Mouse (Mus musculus) lung, adult 18-20 months (tissue): Measurements from ENCODE around the gene Cdca8.
A peak's percentile ranks its signal among the peaks of the same experiment; 100 is the strongest.

Experiments used
- DNase-seq, 2 experiments: peaks; one replicate each; pipeline ENCODE4 v3.0.0; 2022; ENCODE audit warnings: mixed read lengths in 2 of 2

The Cdca8 gene

GRCm38 (mm10) chr4:124951036-124951433 lies 11.9 kb upstream of the Cdca8 start:
- DNase-seq, result peak in 1 of 2 experiments; percentile 24

GRCm38 (mm10) chr4:124950181-124951035 lies 11.3 kb upstream of the Cdca8 start:
- peak in 1 of 2 experiments; percentile 18 for DNase-seq

GRCm38 (mm10) chr4:124949488-124949887 lies 10.4 kb upstream of the Cdca8 start:
- DNase-seq, result no peak

GRCm38 (mm10) chr4:124944961-124945360 lies 5.8 kb upstream of the Cdca8 start:
- DNase-seq, result no peak

GRCm38 (mm10) chr4:124943781-124944180 lies 4.7 kb upstream of the Cdca8 start:
- no peak for DNase-seq

- DNase-seq, result peak; percentile 49 to 72
These were observed 3.9 kb upstream of the Cdca8 start for GRCm38 (mm10) chr4:124943022-124943421.

- DNase-seq, result peak; percentile 95 to 96
These were observed 2.3 kb downstream of the Cdca8 start, which contains the start of gene 9930104L06Rik for GRCm38 (mm10) chr4:124936613-124937471. Gene 9930104L06Rik (plus strand): TSS chr4:124937048.

GRCm38 (mm10) chr4:124928102-124928501 lies 11.0 kb downstream of the Cdca8 start:
- no peak for DNase-seq

- DNase-seq, result no peak
These were observed 32.9 kb downstream of the Cdca8 start for GRCm38 (mm10) chr4:124905971-124906822.

GRCm38 (mm10) chr4:124905417-124905816 lies 33.7 kb downstream of the Cdca8 start:
- DNase-seq, result no peak

GRCm38 (mm10) chr4:124899906-124900305 lies 39.2 kb downstream of the Cdca8 start:
- no peak for DNase-seq

GRCm38 (mm10) chr4:124898428-124898827 lies 40.7 kb downstream of the Cdca8 start:
- DNase-seq, result no peak

GRCm38 (mm10) chr4:124894508-124895428 lies 44.3 kb downstream of the Cdca8 start:
- no peak for DNase-seq

GRCm38 (mm10) chr4:124893769-124894168 lies 45.3 kb downstream of the Cdca8 start:
- no peak for DNase-seq

- DNase-seq, result no peak
These were observed 48.3 kb downstream of the Cdca8 start for GRCm38 (mm10) chr4:124890831-124891230.

GRCm38 (mm10) chr4:124889935-124890334 lies 49.2 kb downstream of the Cdca8 start:
- no peak for DNase-seq

- no peak for DNase-seq
These were observed 50.4 kb downstream of the Cdca8 start for GRCm38 (mm10) chr4:124888702-124889101.

- DNase-seq, result no peak
These were observed 56.9 kb downstream of the Cdca8 start for GRCm38 (mm10) chr4:124882151-124882729.

- no peak for DNase-seq
These were observed 57.7 kb downstream of the Cdca8 start for GRCm38 (mm10) chr4:124881341-124881908.

GRCm38 (mm10) chr4:124880599-124880998 lies 58.5 kb downstream of the Cdca8 start, which contains the start of gene Epha10:
Gene Epha10 (plus strand): TSS chr4:124880899.
- DNase-seq, result no peak

GRCm38 (mm10) chr4:124872719-124873118 lies 66.4 kb downstream of the Cdca8 start:
- no peak for DNase-seq
